Mouse (Mus musculus): ENCODE results near the gene Hspbap1. TPM values are rescaled to one million over a fixed set of nuclear protein-coding genes. Genes with fewer than 3 reads are reported as not detected.
A peak's percentile ranks its signal among the peaks of the same experiment; 100 is the strongest.

Gene Hspbap1
- polyA plus RNA-seq, 1 experiment = 6.2 TPM

GRCm38 (mm10) chr16:35756697-35757096 is 13.5 kb upstream of the Hspbap1 start:
- Histone ChIP-seq H3K4me1 (ENCODE audit: control insufficient read depth) (peaks cover 69% of the 10 kb centered on the region), H3K4me3 (replicated peaks) (no peak overlapping the region), H3K27me3 (ENCODE audit: control insufficient read depth) (no peaks in the 10 kb centered on the region), H3K9me3 (ENCODE audit: control insufficient read depth, low read length) (no peaks in the 10 kb centered on the region), H3K36me3 (ENCODE audit: control insufficient read depth) (peaks cover 15% of the 10 kb centered on the region)
- TF ChIP-seq GATA1 (IDR thresholded peaks at IDR 0.05; ENCODE audit: low read length) = no peak
- TF ChIP-seq TAL1 (IDR thresholded peaks at IDR 0.05; ENCODE audit: low read length) = no peak

GRCm38 (mm10) chr16:35759401-35759800 is 10.8 kb upstream of the Hspbap1 start:
- TF ChIP-seq GATA1 (IDR thresholded peaks at IDR 0.05; ENCODE audit: low read length) = no peak
- no peak for TF ChIP-seq TAL1 (IDR thresholded peaks at IDR 0.05; ENCODE audit: low read length)
- Histone ChIP-seq H3K36me3 (ENCODE audit: control insufficient read depth) (peaks cover 20% of the 10 kb centered on the region), H3K4me1 (ENCODE audit: control insufficient read depth) (peaks cover 80% of the 10 kb centered on the region), H3K27me3 (ENCODE audit: control insufficient read depth) (no peaks in the 10 kb centered on the region), H3K9me3 (ENCODE audit: control insufficient read depth, low read length) (no peaks in the 10 kb centered on the region), H3K4me3 (replicated peaks) (no peak overlapping the region)

GRCm38 (mm10) chr16:35763590-35764296 is 6.4 kb upstream of the Hspbap1 start:
- peaks cover 22% of the 10 kb centered on the region for H3K36me3 ChIP-seq (ENCODE audit: control insufficient read depth)
- peak overlapping the region; percentile 58 for H3K4me3 ChIP-seq (replicated peaks)

GRCm38 (mm10) chr16:35764941-35765340 is 5.2 kb upstream of the Hspbap1 start:
- no peaks in the 10 kb centered on the region for H3K27me3 ChIP-seq (ENCODE audit: control insufficient read depth)
- no peaks in the 10 kb centered on the region for H3K9me3 ChIP-seq (ENCODE audit: control insufficient read depth, low read length)
- no peak overlapping the region for H3K4me3 ChIP-seq (replicated peaks)
- H3K36me3 ChIP-seq (ENCODE audit: control insufficient read depth) = peaks cover 18% of the 10 kb centered on the region
- TF ChIP-seq GATA1 (IDR thresholded peaks at IDR 0.05; ENCODE audit: low read length) = no peak
- no peak for TF ChIP-seq TAL1 (IDR thresholded peaks at IDR 0.05; ENCODE audit: low read length)
- H3K4me1 ChIP-seq (ENCODE audit: control insufficient read depth) = peaks cover 89% of the 10 kb centered on the region

More at GRCm38 (mm10) chr16:35763590-35764296, 6.4 kb upstream of the Hspbap1 start:
- TF ChIP-seq GATA1 (IDR thresholded peaks at IDR 0.05; ENCODE audit: low read length) (peak; percentile 74), TAL1 (IDR thresholded peaks at IDR 0.05; ENCODE audit: low read length) (peak; percentile 71)
- H3K9me3 ChIP-seq (ENCODE audit: control insufficient read depth, low read length) = no peaks in the 10 kb centered on the region
- H3K27me3 ChIP-seq (ENCODE audit: control insufficient read depth) = no peaks in the 10 kb centered on the region
- H3K4me1 ChIP-seq (ENCODE audit: control insufficient read depth) = peaks cover 90% of the 10 kb centered on the region

GRCm38 (mm10) chr16:35765449-35765848 is 4.7 kb upstream of the Hspbap1 start:
- H3K27me3 ChIP-seq (ENCODE audit: control insufficient read depth) = no peaks in the 10 kb centered on the region
- peaks cover 18% of the 10 kb centered on the region for H3K36me3 ChIP-seq (ENCODE audit: control insufficient read depth)
- no peak overlapping the region for H3K4me3 ChIP-seq (replicated peaks)
- peaks cover 88% of the 10 kb centered on the region for H3K4me1 ChIP-seq (ENCODE audit: control insufficient read depth)
- no peaks in the 10 kb centered on the region for H3K9me3 ChIP-seq (ENCODE audit: control insufficient read depth, low read length)
- no peak for TF ChIP-seq TAL1 (IDR thresholded peaks at IDR 0.05; ENCODE audit: low read length)
- TF ChIP-seq GATA1 (IDR thresholded peaks at IDR 0.05; ENCODE audit: low read length) = no peak

- Histone ChIP-seq H3K4me1 (ENCODE audit: control insufficient read depth) (peaks cover 89% of the 10 kb centered on the region), H3K4me3 (replicated peaks) (no peak overlapping the region), H3K9me3 (ENCODE audit: control insufficient read depth, low read length) (no peaks in the 10 kb centered on the region), H3K27me3 (ENCODE audit: control insufficient read depth) (no peaks in the 10 kb centered on the region), H3K36me3 (ENCODE audit: control insufficient read depth) (peaks cover 20% of the 10 kb centered on the region)
- TF ChIP-seq TAL1 (IDR thresholded peaks at IDR 0.05; ENCODE audit: low read length) (no peak), GATA1 (IDR thresholded peaks at IDR 0.05; ENCODE audit: low read length) (no peak)
These were observed 3.8 kb upstream of the Hspbap1 start for GRCm38 (mm10) chr16:35766366-35766765.

- Histone ChIP-seq H3K4me1 (ENCODE audit: control insufficient read depth) (peaks cover 86% of the 10 kb centered on the region), H3K9me3 (ENCODE audit: control insufficient read depth, low read length) (no peaks in the 10 kb centered on the region), H3K36me3 (ENCODE audit: control insufficient read depth) (peaks cover 29% of the 10 kb centered on the region), H3K4me3 (replicated peaks) (peak overlapping the region; percentile 74), H3K27me3 (ENCODE audit: control insufficient read depth) (no peaks in the 10 kb centered on the region)
- TF ChIP-seq GATA1 (IDR thresholded peaks at IDR 0.05; ENCODE audit: low read length) = no peak
- TF ChIP-seq TAL1 (IDR thresholded peaks at IDR 0.05; ENCODE audit: low read length) = no peak
These were observed 1.7 kb upstream of the Hspbap1 start for GRCm38 (mm10) chr16:35768469-35768784.

GRCm38 (mm10) chr16:35768785-35769642 is 1.2 kb upstream of the Hspbap1 start, which contains the start of gene Dirc2:
Gene Dirc2, minus strand, starts transcription at chr16:35769356.
- peak within 1 kb of the TSS; percentile 74 for H3K4me3 ChIP-seq (replicated peaks)
- no peaks in the 10 kb centered on the region for H3K9me3 ChIP-seq (ENCODE audit: control insufficient read depth, low read length)
- peaks cover 31% of the 10 kb centered on the region for H3K36me3 ChIP-seq (ENCODE audit: control insufficient read depth)
- TF ChIP-seq TAL1 (IDR thresholded peaks at IDR 0.05; ENCODE audit: low read length) (no peak), GATA1 (IDR thresholded peaks at IDR 0.05; ENCODE audit: low read length) (no peak)
- no peaks in the 10 kb centered on the region for H3K27me3 ChIP-seq (ENCODE audit: control insufficient read depth)
- peaks cover 80% of the 10 kb centered on the region for H3K4me1 ChIP-seq (ENCODE audit: control insufficient read depth)

GRCm38 (mm10) chr16:35771141-35771540 is 966 bp downstream of the Hspbap1 start:
- no peaks in the 10 kb centered on the region for H3K27me3 ChIP-seq (ENCODE audit: control insufficient read depth)
- TF ChIP-seq GATA1 (IDR thresholded peaks at IDR 0.05; ENCODE audit: low read length) (no peak), TAL1 (IDR thresholded peaks at IDR 0.05; ENCODE audit: low read length) (no peak)
- H3K4me3 ChIP-seq (replicated peaks) = peak overlapping the region; percentile 74
- H3K36me3 ChIP-seq (ENCODE audit: control insufficient read depth) = peaks cover 30% of the 10 kb centered on the region
- H3K4me1 ChIP-seq (ENCODE audit: control insufficient read depth) = peaks cover 62% of the 10 kb centered on the region
- no peaks in the 10 kb centered on the region for H3K9me3 ChIP-seq (ENCODE audit: control insufficient read depth, low read length)

All from erythroblast, embryonic 14.5 days (primary cell).